Mouse (Mus musculus) brain, embryonic 14.5 days (tissue): ENCODE results near the gene Rubcnl. TPM values are rescaled to one million over a fixed set of nuclear protein-coding genes. Genes with fewer than 3 reads are reported as not detected.
A peak's percentile ranks its signal among the peaks of the same experiment; 100 is the strongest.

ENCODE experiments used
- DNase-seq: peaks from one replicate; pipeline ENCODE4 v3.0.0-alpha.2; 2011; ENCODE audit warnings: low read depth
- CTCF ChIP-seq: fragments of 200-500 bp; IDR thresholded peaks from 2 replicates; pipeline ENCODE4 v1.5.1; 2012; ENCODE audit warnings: inconsistent platforms, mild to moderate bottlenecking, moderate library complexity, borderline replicate concordance; ENCODE audit not compliant: insufficient read depth, insufficient read length; ENCODE audit errors: extremely low read depth
- POLR2A ChIP-seq: fragments of 200-500 bp; IDR thresholded peaks from 2 replicates; pipeline ENCODE4 v1.6.1; 2012; ENCODE audit warnings: mild to moderate bottlenecking, inconsistent platforms, borderline replicate concordance; ENCODE audit not compliant: poor library complexity, insufficient read depth, insufficient read length, severe bottlenecking; ENCODE audit errors: extremely low read depth
- polyA plus RNA-seq: library from polyadenylated mRNA; depleted of rRNA; stranded (reverse); fragments of >200 nt; gene quantifications from 2 replicates; pipeline ENCODE4 v1.2.3, GENCODE M21; 2012; rRNA removed

The Rubcnl gene
- polyA plus RNA-seq = 0.16 and 0.25 TPM in 2 replicates

DNA sequence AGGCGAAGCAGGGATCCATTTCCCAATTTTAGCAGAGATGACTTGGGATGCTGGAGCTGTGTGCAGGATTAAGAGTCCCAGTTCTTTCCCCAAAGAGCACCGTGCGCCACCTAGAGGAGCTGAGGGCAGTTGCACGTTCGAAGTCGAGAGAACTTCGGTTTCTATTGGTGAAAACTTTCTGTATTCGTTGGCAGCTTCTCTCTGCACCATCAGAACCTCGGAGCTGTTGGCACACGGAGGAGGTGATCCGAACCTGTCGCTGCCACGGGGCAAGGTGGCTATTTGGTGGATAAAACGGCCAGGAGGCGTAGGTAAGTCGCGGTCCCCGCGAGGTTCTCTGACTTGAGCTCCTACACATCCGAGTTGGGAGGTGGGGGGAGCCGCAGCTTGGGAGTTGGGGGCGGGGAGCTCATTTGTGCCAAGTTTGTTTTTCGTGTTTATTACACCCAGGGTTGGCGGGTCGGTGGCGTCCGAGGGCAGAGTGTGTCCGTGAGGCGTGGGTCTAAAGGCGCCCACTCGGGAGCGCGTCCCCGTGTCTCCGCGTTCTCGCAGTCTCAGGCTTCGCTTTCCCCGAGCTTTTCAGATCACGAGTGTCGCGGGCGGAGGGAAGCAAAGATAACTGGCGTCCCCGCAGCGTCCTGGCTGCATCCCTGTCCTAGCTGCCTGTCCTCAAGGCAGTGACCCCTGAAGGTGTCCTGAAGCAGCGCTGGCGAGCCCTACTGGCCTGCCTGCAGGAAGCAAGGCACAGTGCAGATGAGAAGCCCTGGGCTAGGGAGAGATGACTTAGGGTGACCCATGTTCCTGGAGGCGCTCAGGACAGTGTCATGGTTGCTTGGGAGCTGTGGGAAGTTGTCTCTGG, at the start of gene Rubcnl:
Gene Rubcnl, plus strand, starts transcription at position 172 of the 859 bp plus-strand sequence.
- DNase-seq = peak; percentile 89
- TF ChIP-seq POLR2A (no peak), CTCF (peak; percentile 97)

DNA sequence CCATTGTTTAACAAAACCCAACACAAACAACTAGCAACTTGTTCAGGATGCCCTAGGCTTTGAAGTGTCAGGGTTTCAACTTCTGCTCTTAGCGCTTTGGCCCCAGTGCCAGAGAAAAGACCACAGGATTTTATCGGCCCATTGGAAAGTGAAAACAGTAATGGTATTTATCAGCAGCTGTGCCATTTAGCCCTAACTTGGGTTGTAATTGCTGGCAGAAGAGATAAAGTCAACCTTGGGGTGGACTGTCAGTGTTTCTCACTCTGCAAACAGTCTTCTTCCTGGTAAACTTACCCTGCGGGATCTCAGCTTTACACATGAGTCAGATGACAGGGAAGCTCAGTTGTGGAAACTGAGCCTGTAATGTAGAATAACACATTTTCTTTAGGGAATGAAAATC, 43.6 kb upstream of the Rubcnl start:
- DNase-seq = no peak
- TF ChIP-seq CTCF = no peak
- no peak for TF ChIP-seq POLR2A

DNA sequence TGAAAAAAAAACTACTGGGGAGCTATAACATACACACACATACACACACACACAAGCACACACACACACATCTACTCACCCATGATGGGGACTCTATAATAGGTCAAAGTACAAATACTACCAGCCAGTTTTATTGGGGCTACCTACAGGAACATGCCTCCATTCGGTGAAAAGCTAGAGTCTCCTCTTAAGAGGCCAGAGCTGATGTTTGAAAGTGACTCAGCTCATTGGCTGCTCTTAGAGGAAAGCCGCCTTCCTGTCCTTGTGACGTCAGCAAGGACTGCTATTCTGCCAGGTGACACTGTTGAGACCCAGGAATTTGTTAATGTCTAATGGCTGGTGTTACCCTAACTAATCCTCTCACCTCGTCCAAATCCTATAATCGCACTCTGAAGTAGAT, 43.1 kb upstream of the Rubcnl start:
- DNase-seq = no peak
- TF ChIP-seq CTCF (no peak), POLR2A (no peak)

DNA sequence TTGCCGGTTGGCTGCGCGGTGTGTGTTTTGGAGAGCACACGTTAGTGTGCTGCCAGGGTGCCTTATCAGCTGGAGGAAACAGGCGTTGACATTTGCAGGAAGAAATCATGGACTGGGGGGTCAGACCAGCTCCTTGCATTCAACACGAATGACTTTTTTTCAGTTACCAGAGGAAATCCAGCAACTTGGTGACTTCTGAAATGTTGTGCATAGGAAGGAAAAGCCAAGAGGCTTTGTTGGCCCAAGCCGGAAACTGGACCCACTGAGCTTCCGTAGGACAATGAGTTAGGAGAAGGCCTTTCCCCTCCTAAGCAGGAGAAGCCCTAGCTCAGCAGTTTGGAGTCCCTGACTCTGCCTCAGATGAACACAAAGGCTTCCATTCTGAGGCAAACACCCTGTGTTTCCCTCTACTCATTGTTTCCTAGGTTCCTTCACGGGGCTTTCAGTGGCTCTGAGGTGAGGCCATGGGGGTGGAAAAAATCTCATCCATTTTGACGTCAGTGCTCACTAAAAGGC, 41.6 kb upstream of the Rubcnl start:
- TF ChIP-seq POLR2A (no peak), CTCF (no peak)
- no peak for DNase-seq

DNA sequence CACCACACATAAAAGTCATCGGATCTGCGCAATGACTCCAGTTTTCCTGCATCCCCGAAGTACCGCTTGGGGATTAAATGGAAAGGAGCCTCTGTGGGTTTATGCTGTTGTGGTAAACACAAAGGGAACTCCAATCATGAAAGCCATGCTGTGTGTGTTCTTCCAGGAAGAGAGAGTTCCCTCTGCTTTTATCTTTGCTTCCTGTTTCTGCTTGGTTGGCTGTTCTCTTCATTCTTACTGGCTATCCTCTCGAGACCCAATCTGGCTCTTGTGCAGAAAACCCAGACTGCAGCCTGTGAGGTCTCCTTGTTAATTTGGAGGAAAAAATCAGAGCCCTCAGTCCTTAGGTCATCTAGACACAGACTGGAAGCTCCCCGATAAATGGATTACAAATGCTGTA, 38.9 kb upstream of the Rubcnl start:
- TF ChIP-seq CTCF (no peak), POLR2A (no peak)
- no peak for DNase-seq

DNA sequence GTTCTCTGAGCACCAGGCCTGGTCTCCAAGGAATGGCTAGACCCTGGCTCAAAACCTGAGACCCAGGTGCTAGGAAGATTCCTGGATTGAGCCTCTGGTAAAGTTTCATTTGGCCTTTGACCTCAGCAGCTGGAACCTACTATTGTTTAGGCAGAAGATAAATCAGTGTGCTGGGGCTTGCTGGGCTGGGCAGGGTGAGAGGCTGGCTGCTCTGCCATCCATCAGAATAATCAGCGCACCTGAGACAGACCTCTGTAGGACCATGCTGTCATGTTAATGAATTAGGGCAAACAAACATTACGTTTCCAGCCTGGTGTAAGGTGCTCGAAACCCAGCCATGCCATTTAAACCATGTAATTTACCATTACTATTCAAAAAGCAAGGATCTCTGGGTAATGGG, 34.8 kb upstream of the Rubcnl start:
- TF ChIP-seq POLR2A = no peak
- TF ChIP-seq CTCF = no peak

DNA sequence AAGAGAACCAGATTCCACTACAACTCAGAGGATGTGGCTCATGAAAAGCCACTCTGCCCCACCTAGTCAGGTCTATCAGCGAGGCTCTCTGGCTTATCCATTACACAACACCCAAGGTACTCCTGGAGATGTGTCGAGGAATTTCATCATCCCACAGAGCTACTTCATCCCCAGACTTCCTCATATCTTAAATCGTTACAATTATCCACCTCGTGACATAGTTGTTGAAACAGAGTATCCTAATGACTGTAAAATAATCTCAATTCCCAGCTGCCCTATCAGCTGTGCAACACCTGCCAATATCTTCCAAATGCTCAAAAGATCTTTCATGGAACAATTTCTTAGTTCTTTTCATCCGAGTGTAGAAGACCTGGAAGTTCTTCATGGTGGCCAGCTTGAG, 32.7 kb upstream of the Rubcnl start:
- no peak for DNase-seq
- no peak for TF ChIP-seq CTCF
- TF ChIP-seq POLR2A = no peak

More for the DNA sequence above, 34.8 kb upstream of the Rubcnl start:
- DNase-seq = no peak

DNA sequence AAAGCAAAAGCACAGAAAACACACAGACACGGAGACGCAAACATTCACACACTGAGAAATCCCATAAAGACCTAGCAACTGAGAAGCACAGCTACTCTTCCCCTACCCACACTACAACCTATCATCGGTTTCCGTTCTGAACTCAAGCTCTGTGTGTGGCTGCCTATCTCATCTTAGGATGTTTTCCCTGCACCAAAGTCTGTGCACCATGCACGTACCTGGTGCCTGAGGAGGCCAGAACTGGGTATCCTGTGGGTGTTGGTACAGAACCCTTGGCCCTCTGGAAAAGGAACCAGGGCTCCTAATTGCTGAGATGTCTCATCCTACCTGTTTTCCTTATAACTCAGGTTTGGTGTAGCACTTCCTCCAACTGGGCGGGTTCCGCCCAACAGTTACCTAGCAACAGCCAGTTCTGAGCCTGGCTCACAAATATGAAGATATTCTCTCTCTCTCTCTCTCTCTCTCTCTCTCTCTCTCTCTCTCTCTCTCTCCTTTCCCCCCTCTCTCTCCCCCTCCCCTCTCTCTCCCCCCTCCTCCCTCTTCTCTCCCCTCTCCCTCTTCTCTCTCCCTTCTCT, 30.9 kb upstream of the Rubcnl start:
- TF ChIP-seq CTCF = no peak
- TF ChIP-seq POLR2A = no peak
- no peak for DNase-seq

DNA sequence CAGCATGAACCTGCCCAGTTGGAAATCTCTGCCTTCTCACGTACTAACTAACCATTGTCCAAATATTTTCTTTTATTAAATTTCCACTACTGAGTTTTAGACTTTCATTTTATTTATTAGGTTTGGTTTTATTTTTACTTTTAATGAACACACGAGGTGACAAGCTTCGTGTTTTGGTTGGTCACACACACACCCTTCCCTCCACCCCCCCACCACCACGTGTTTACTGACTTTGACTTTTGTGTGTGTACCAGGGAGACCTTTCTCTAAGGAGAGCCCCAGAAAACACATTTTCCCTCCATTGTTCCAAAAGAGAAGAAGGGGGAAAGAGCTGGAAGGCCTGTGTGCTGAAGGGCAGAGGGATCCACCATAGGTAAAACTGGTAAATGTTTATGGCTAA, 30.2 kb upstream of the Rubcnl start:
- TF ChIP-seq CTCF = no peak
- no peak for TF ChIP-seq POLR2A
- DNase-seq = no peak

DNA sequence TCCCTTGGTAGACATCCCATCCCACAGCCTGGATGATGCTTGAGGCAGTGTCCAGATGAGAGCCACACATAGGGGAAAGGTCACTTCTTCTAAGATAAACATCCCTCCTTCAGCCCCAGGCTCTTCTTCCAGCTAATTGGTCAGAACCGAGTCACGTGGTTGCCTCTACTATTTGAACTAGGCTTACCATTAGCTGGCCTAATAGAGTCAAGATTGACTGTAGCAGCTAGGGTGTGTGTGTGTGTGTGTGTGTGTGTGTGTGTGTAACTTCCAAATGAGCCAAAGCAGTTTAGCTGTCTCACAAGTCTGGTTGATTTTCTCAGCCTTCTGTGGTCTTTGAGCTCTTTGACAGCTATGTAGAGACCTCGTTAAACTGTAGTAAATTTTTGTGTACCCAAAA, 29.3 kb upstream of the Rubcnl start:
- TF ChIP-seq CTCF = no peak
- TF ChIP-seq POLR2A = no peak
- DNase-seq = no peak

DNA sequence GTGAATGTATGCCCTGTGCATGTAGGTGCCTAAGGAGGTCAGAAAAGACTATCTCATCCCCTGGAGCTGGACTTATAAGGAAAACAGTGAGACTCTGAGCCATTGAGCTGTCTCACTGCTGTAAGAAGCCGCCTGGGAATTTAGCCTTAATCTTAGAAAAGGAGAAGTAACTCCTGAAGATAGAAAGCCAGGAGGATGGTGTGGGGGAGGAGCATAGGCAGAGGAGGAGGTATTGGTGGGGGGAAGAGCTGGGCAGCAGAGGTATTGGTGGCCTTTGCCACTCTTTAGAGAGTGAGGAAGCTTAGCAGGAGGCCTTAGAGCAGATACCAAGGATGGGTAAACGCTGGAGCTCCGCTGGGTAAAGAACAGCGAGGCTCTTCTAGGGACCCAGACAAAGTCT, 26.5 kb upstream of the Rubcnl start:
- DNase-seq = no peak
- TF ChIP-seq POLR2A = no peak
- TF ChIP-seq CTCF = no peak

DNA sequence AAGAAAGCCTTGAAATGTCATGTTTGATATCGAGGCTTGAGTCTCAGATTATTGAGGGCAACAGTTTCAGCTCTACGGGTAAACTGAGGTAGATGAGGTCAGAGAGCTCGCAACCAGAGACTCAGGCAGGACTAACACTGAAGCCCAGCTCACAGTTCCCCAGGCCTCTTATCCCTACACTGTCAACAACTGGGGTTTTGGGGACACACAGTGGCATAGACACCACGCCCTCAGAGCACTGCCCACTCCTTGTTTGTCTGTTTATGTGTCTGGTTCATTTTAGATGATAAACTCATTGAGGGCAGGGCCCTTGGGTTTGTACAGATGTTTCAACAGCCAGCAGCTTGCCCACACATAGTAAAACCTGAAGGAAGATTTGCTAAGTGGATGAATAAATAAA, 25.9 kb upstream of the Rubcnl start:
- DNase-seq = no peak
- no peak for TF ChIP-seq CTCF
- TF ChIP-seq POLR2A = no peak

DNA sequence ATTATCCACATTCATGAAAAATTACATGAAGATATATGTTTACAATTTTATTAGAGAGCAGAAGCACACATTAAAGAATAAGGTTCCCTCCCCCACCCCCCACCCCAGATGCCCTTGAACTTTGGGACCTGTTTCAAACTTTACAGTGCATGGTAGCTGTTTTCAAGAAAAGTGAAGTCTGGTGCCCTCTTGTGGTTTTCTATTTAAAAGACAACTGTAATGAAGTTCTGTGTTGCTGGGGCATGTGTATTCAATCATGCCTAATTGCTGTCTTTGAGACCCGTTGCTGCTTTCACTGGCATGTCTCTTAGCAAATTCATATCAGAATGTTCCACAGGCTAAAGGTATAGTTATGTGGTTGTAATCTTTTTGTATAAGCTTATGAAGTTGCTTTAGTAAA, 25.3 kb upstream of the Rubcnl start:
- peak; percentile 81 for DNase-seq
- TF ChIP-seq CTCF (peak; percentile 39; the same call in 1 of the 2 replicates), POLR2A (no peak)
